Mouse (Mus musculus) lung, embryonic 16.5 days (tissue): ENCODE results near the gene Zfp28. TPM values are rescaled to one million over a fixed set of nuclear protein-coding genes. Genes with fewer than 3 reads are reported as not detected.
A peak's percentile ranks its signal among the peaks of the same experiment; 100 is the strongest.
"Not testable (repeated sequence)": the region's sequence is repeated elsewhere in the genome, so short reads cannot be mapped to it uniquely, and the experiment has no call there.

Source experiments
- ATAC-seq: fragments of 200-750 bp; cut with Nextera tagmentation; 2 replicates; pipeline ENCODE4 v1.8.0; 2017; ENCODE audit warnings: low read depth, mild to moderate bottlenecking, moderate library complexity
- H3K27ac ChIP-seq: fragments of 300-500 bp; sonication (generic); 2 replicates; pipeline ENCODE4 v1.5.1; 2014; ENCODE audit warnings: mild to moderate bottlenecking, control low read depth, low read length
- H3K27me3 ChIP-seq: fragments of 300-500 bp; sonication (generic); 2 replicates; pipeline ENCODE4 v1.6.1; 2014; ENCODE audit warnings: low read depth, low read length, mixed read lengths; ENCODE audit not compliant: control insufficient read depth, insufficient read depth
- H3K36me3 ChIP-seq: fragments of 300-500 bp; sonication (generic); 2 replicates; pipeline ENCODE4 v1.6.1; 2014; ENCODE audit warnings: low read length; ENCODE audit not compliant: control insufficient read depth, insufficient read depth
- H3K4me1 ChIP-seq: fragments of 300-500 bp; sonication (generic); replicated peaks from 2 replicates; pipeline ENCODE4 v1.6.1; 2014; ENCODE audit warnings: low read length, mixed read lengths; ENCODE audit not compliant: control insufficient read depth, insufficient read depth
- H3K4me2 ChIP-seq: fragments of 300-500 bp; sonication (generic); 2 replicates; pipeline ENCODE4 v1.6.1; 2014; ENCODE audit warnings: low read depth, low read length, control low read depth
- H3K4me3 ChIP-seq: fragments of 300-500 bp; sonication (generic); 2 replicates; pipeline ENCODE4 v1.5.1; 2014; ENCODE audit warnings: mild to moderate bottlenecking, low read length, control low read depth
- H3K9ac ChIP-seq: fragments of 300-500 bp; sonication (generic); 2 replicates; pipeline ENCODE4 v1.6.1; 2014; ENCODE audit warnings: low read length, control low read depth
- H3K9me3 ChIP-seq: fragments of 300-500 bp; sonication (generic); 2 replicates; pipeline ENCODE4 v1.6.1; 2016; ENCODE audit warnings: low read length; ENCODE audit not compliant: control insufficient read depth
- WGBS: fragments of 180-500 bp; shearing (Covaris S2); extraction: QIAGEN DNeasy Blood & Tissue Kit; methylation state at CpG from one replicate; pipeline ENCODE4 v1.1.7; 2014; 5-methylcytosine and 5-hydroxymethylcytosine counted together
- polyA plus RNA-seq: library from polyadenylated mRNA; unstranded; fragments of >200 nt; fragmentation: Nextera tagmentation; extraction: Ambion mirVana; gene quantifications from 2 replicates; pipeline ENCODE4 v1.2.1, GENCODE M21; 2015

Zfp28 gene
- polyA plus RNA-seq, 1 experiment from 2014 or later, result 10.5 TPM

DNA sequence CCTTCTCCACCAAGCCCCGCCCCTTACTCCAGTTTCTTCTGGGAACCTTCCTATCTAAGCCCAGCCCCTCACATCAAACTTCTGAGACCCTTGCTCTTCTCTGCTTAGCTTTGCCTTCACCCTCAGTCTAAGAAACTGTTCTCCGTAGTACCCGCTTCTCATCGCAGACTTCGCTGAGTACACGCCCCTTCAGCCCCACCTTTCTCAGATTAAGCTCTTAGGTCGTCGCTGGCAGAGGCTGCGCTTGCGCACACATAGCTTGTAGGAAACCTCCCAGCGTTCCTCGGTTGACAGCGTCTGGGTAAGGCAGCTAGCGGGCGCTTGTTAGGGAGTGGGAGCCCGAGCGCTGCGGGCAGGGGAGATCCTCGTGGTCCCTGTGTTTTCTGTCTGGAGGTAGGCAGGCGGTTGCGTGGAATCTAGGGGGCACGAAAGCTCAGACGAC, 20.0 kb upstream of the Zfp28 start, which contains the start of gene Zfp78:
Gene Zfp78 (plus strand): TSS at position 234 of the 442 bp plus-strand sequence.
- Histone ChIP-seq H3K27me3 (no peaks in the 10 kb centered on the region), H3K4me3 (peak within 1 kb of the TSS; percentile 65), H3K36me3 (no peaks in the 10 kb centered on the region), H3K4me2 (peak within 1 kb of the TSS; percentile 70), H3K9ac (peak within 1 kb of the TSS; percentile 79), H3K4me1 (peaks cover 9% of the 10 kb centered on the region), H3K9me3 (no peaks in the 10 kb centered on the region), H3K27ac (peak within 1 kb of the TSS; percentile 94)
- ATAC-seq, result peak; percentile 83
- WGBS, result 0% methylated on average over 23 of the region's 23 CpGs

GRCm38 (mm10) chr7:6364761-6365160, 18.3 kb upstream of the Zfp28 start:
- no peak overlapping the region for H3K9ac ChIP-seq
- no peak for ATAC-seq
- H3K4me3 ChIP-seq, result no peak overlapping the region
- H3K9me3 ChIP-seq, result no peaks in the 10 kb centered on the region
- WGBS, result 50% methylated on average over 1 of the region's 1 CpGs
- H3K4me1 ChIP-seq, result peaks cover 9% of the 10 kb centered on the region
- no peaks in the 10 kb centered on the region for H3K27me3 ChIP-seq
- no peak overlapping the region for H3K4me2 ChIP-seq
- no peak overlapping the region for H3K27ac ChIP-seq
- no peaks in the 10 kb centered on the region for H3K36me3 ChIP-seq

- Histone ChIP-seq H3K27me3 (no peaks in the 10 kb centered on the region), H3K4me3 (no peak overlapping the region), H3K9me3 (no peaks in the 10 kb centered on the region), H3K4me1 (peaks cover 9% of the 10 kb centered on the region), H3K9ac (no peak overlapping the region), H3K4me2 (no peak overlapping the region), H3K36me3 (no peaks in the 10 kb centered on the region), H3K27ac (no peak overlapping the region)
- no peak for ATAC-seq
- 82% methylated on average over 5 of the region's 5 CpGs for WGBS
Measured at GRCm38 (mm10) chr7:6367185-6367584, 15.9 kb upstream of the Zfp28 start.

GRCm38 (mm10) chr7:6368146-6368545, 14.9 kb upstream of the Zfp28 start:
- WGBS, result 82% methylated on average over 5 of the region's 5 CpGs
- not testable (repeated sequence) for H3K27ac ChIP-seq, H3K27me3 ChIP-seq

GRCm38 (mm10) chr7:6369460-6369859, 13.6 kb upstream of the Zfp28 start:
- WGBS, result 83% methylated on average over 3 of the region's 3 CpGs
- ATAC-seq, result no peak
- H3K27ac ChIP-seq, result no peak overlapping the region

More at GRCm38 (mm10) chr7:6368146-6368545, 14.9 kb upstream of the Zfp28 start:
- not testable (repeated sequence) for H3K9me3 ChIP-seq, ATAC-seq, H3K4me3 ChIP-seq, H3K36me3 ChIP-seq, H3K9ac ChIP-seq, H3K4me2 ChIP-seq, H3K4me1 ChIP-seq

DNA sequence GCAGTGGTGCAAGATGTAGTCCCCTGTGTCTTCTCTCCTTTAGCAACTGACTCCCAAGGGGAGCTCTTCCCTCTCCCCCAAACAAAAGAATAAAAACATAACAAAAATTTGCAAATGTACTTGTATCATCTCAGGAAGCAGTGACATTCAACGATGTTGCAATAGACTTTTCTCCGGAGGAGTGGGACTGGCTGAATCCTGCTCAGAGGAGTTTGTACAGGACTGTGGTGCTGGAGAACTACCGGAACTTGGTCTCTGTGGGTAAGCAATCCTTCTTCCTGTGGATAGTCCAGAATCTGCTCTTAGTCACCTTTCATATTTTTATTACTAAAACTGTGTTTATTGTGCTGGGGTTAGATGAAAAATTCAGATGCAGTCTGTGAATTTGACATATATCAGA, 10.1 kb upstream of the Zfp28 start:
- H3K4me2 ChIP-seq, result no peak overlapping the region
- H3K27ac ChIP-seq, result no peak overlapping the region
- no peaks in the 10 kb centered on the region for H3K9me3 ChIP-seq
- no peak for ATAC-seq
- H3K4me3 ChIP-seq, result no peak overlapping the region
- H3K27me3 ChIP-seq, result no peaks in the 10 kb centered on the region
- H3K36me3 ChIP-seq, result no peaks in the 10 kb centered on the region
- WGBS, result 89% methylated on average over 3 of the region's 3 CpGs
- H3K4me1 ChIP-seq, result no peaks in the 10 kb centered on the region
- H3K9ac ChIP-seq, result no peak overlapping the region

More at GRCm38 (mm10) chr7:6369460-6369859, 13.6 kb upstream of the Zfp28 start:
- Histone ChIP-seq H3K4me2 (no peak overlapping the region), H3K4me3 (no peak overlapping the region), H3K9ac (no peak overlapping the region), H3K4me1 (no peaks in the 10 kb centered on the region), H3K27me3 (no peaks in the 10 kb centered on the region), H3K36me3 (no peaks in the 10 kb centered on the region), H3K9me3 (no peaks in the 10 kb centered on the region)

DNA sequence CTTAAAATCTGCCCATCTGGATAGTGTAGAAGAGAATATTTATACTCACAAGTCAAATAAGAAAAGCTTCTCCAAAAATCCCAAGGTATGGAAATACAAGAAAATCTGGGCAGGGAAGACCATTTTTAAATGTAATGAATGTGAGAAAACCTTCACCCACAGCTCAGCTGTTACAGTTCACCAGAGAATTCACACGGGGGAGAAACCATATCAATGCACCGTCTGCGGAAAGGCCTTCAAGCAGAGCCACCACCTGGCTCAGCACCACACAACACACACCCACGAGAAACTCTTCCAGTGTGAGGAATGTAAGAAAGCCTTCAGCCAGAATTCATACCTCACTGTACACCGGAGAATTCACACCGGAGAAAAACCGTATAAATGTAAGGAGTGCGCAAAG, 4.7 kb upstream of the Zfp28 start:
- Histone ChIP-seq H3K9me3 (no peaks in the 10 kb centered on the region), H3K4me3 (no peak overlapping the region), H3K4me2 (no peak overlapping the region), H3K4me1 (0 out of 2 replicates have a peak, but pooled peaks cover 2% of the 10 kb centered on the region), H3K9ac (no peak overlapping the region), H3K27me3 (no peaks in the 10 kb centered on the region), H3K27ac (no peak overlapping the region), H3K36me3 (no peaks in the 10 kb centered on the region)
- WGBS, result 80% methylated on average over 8 of the region's 8 CpGs
- no peak for ATAC-seq

- no peak overlapping the region for H3K4me2 ChIP-seq
- H3K27ac ChIP-seq, result no peak overlapping the region
- 73% methylated on average over 2 of the region's 2 CpGs for WGBS
- H3K9ac ChIP-seq, result no peak overlapping the region
- no peaks in the 10 kb centered on the region for H3K27me3 ChIP-seq
- H3K4me3 ChIP-seq, result no peak overlapping the region
- H3K36me3 ChIP-seq, result no peaks in the 10 kb centered on the region
- peaks cover 10% of the 10 kb centered on the region for H3K4me1 ChIP-seq
- ATAC-seq, result no peak
- H3K9me3 ChIP-seq, result no peaks in the 10 kb centered on the region
Measured at GRCm38 (mm10) chr7:6381431-6381830, 1.7 kb upstream of the Zfp28 start.

- Histone ChIP-seq H3K27ac (no peak overlapping the region), H3K4me3 (peak overlapping the region; percentile 76), H3K27me3 (no peaks in the 10 kb centered on the region), H3K36me3 (no peaks in the 10 kb centered on the region), H3K4me1 (peaks cover 10% of the 10 kb centered on the region), H3K9ac (peak overlapping the region; percentile 82), H3K9me3 (no peaks in the 10 kb centered on the region), H3K4me2 (peak overlapping the region; percentile 84)
- ATAC-seq, result no peak
- WGBS, result 52% methylated on average over 8 of the region's 8 CpGs
Measured at GRCm38 (mm10) chr7:6384011-6384410, 916 bp downstream of the Zfp28 start.

- no peak for ATAC-seq
- WGBS, result 79% methylated on average over 8 of the region's 8 CpGs
Measured at GRCm38 (mm10) chr7:6386995-6387394, 3.9 kb downstream of the Zfp28 start.

More at GRCm38 (mm10) chr7:6386995-6387394, 3.9 kb downstream of the Zfp28 start:
- Histone ChIP-seq H3K4me2 (no peak overlapping the region), H3K27me3 (no peaks in the 10 kb centered on the region), H3K9ac (no peak overlapping the region), H3K27ac (no peak overlapping the region; the same call in 1 of the 2 replicates), H3K9me3 (no peaks in the 10 kb centered on the region), H3K4me1 (peaks cover 10% of the 10 kb centered on the region), H3K4me3 (no peak overlapping the region), H3K36me3 (peaks cover 4% of the 10 kb centered on the region; the same call in 1 of the 2 replicates)
